Mouse (Mus musculus) cerebellum, adult 8-10 months (tissue): ENCODE measurements at regions not wholly inside any gene's neighbourhood (a gene's known extent, or its start where the extent isn't known, plus 50 kb on each side); places are given as distances from the start of the nearest gene placed in this dataset.

Experiments used
- DNase-seq: peaks from one replicate; pipeline ENCODE4 v3.0.0; 2022

DNA sequence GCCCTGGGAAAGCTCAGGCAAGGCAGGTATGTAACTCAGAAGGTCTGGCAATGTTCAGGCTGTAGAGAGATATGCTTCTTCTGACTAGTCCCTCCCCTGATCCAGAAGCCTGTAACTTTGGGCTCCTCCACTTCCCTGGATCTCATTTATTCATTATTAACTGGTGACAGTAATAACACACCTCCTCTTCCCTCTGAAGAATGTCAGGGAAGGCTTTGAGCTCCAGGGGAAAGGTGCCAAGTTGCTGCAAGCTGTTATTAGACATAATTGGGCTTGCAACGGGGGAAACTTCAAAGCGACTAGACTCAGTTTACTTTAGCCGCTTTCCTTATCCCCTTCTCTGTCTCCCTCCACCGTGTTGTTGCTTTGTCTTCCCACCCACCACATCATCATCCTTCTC, 75.6 kb upstream of the Tmprss2 start:
- DNase-seq, result no peak

DNA sequence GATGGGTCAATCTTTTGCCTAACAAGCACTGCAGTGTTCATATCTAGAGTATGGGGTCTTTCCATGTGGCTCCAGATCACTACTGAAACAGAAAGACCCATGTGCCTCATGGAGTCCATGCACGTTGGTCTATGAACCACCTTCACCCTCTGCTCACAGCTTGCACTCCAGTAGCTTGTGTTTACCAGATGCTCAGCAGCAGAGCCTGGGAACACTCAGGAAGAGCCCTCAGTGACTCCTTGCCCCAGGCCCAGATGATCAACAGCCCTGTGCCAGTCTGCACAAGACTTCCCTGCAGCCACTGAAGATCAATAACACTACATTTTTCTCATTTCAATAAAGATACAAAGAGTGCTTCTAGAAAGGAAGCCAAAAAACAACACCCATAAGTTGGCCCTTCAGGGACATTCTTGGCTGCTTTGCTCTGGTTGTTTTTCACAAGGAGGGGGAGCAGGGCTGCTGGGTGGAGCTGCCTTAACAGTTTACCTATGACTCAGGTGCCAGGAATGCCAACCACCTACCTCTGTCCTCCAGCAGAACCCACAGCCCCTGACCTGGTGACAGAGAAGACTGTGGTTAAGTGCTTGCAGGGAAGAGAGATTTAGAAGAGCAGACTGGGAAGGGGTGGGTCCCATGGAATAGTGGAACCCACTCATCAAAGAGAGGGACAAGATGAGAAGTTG, 74.7 kb upstream of the Tmprss2 start:
- no peak for DNase-seq

DNA sequence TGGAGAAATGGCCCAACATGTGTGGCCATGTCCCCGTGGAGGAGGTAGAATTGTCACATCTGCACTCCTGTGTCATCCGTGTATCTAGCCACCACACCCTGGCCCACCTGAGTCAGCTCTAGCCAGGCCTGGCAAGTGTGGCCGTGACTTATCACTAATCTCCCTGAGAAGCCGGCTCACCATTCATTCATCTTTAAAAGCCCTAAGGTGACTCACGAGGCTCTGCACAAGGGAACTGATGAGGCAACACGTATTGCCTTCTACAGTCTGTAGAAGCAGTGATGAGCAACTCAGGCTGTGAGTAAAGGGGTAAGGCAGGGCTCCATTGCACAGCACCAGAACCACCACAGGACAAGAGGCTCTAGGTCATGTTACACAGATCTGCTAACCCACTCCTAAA, 70.2 kb upstream of the Tmprss2 start:
- DNase-seq, result no peak

DNA sequence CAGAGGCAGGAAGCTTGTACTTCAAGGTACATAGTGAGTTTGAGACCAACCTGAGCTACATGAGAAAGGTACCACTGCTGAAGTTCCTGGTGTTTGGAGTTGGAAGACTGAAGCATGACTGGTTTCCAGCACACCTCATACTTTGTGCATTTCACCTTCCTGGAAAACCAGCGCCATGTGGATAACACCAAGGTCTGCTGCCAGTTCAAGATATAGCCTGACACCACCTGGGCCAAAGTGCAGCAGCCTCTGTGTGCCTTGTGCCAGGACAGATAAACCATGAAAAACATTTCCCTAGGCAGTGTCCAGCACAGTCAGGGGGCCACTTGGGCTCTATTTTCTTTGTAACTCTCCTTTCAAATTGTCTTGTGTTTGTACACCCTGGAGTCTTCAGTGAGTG, 68.8 kb upstream of the Tmprss2 start:
- no peak for DNase-seq

DNA sequence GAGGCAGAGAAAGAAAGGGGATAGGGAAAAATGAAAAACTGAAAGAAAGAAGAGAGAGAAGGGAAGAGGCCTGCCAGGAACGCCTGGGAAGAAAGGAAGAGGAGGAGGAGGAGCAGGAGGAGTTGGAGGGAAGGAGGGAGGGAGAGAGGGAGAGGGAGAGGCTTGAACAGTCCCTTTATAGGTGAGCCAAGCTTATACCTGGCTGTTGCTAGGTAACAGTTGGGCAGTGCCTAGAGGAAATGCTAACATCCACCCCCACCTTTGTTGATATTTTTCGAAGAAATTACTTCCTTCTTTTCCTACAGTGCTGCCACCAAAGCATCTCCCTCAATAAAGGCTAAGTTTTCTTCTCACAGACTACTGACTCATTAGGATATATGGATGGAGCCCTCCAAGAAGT, 68.3 kb upstream of the Tmprss2 start:
- DNase-seq, result no peak

DNA sequence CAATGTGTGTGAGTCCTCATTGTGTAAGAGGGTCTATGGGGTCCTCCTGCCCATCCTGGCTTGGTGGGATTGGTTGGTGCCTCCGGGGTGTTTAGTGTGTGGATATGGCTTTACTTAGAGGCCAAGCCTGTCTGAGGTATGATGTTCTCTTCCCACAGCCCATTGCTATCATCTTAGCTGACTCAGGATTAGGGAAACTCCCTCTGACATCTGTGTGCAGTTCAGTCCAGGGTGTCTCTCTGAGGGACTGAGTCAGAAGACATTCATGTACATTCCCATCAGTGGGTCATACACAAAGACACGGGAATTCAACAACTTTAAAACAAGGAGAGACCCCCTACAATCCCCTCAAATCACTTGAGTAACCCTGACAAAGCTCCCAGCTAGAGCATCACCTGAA, 66.6 kb upstream of the Tmprss2 start:
- DNase-seq, result no peak

DNA sequence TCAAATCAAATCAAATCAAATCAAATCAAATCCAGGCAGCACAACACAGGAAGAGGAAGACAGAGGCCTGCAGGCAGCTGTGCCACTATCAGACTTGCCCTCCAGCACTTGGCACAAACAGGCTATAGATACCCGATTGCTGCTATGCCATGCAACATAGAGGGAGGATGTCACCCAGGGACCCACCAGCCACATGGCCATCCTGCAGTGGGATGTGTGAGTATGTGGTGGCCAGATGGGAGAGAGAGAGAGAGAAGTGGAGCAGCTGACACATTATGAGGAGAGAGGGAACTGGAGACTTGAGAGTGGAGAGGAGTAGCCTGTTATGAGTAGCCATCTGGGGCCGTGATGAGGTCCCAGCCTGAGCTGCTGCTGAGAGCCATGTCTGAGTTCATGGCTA, 62.6 kb upstream of the Tmprss2 start:
- no peak for DNase-seq

DNA sequence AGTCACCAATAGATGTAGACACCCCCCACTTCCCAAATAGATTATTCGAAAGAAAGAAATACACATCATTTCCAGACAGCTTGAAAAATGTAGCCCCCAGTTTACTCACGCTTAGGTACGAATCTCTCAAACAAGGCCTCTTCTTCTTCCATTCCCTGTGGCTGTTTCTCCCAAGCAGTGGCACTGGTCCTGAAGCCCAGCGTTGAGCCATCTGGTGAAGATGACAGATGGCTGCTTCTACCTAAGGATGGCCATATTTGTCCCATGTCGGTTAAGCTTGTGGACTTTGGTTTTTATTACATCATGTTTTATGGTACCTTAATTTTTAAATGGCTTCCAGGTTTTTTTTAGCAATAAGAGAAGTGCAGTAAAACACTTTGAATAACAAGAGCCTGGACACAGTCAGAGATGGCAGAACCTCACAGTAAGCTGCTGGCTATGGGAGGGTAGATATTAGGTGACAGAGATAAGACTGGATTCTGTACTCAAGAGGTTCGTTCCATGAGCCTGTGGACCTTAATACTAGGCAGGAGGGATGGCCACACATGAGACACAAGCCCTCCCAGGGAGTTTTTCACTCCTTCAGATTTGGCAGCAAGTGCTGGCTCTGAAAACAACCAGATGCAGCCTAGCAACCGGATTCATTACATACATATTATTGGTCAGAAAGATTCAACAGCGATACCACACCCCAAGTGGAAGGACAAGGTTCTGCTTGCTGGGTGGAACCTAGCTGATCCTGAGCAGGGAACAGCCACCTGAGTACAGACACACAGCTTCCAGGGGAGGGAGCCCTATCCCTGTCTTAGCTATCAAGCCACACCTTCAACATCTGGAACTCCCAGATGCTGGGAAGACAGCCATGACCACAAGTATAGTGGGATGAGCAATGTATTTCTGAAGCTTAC, 59.4 kb upstream of the Tmprss2 start:
- DNase-seq, result peak; percentile 18

DNA sequence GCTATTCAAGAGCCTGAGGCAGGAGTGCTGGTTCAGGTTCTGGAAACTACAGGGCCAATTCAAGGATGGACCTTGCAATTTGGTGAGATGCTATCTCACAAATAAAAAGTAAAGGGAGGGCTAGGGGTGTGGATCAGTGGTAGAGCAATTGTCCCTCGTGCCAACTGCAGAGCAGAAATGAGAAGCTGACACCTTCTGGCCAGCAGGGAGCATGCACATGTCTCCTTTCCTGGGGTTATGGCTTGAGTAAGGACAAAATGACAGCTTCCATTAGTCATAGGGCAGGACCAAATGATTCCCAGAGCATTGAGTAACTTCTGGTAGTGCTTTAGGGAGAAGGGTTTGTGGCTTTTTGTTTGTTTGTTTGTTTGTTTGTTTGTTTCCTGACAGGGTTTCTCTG, 56.5 kb upstream of the Tmprss2 start:
- DNase-seq, result no peak

DNA sequence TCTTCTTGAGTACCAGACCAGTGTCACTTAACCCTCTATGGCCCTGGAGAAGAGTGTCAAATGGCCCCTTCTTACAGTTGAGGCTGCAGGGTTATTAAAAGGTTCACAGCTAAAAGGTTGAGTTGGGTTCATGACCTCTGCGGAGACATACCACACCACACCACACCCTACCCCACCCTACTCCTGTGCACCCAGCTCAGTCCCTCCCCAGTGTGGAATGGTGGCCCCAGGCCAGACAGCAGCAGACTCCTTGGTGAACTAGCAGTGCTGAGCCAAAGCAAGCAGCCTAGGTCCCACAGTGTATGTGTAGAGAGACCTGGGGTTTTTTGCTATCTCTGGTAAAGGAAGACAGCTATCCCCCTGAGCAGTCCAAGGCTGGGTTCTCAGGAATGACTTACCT, 54.5 kb upstream of the Tmprss2 start:
- DNase-seq, result no peak
